Mouse (Mus musculus): ENCODE measurements around the gene Rom1. TPM values are rescaled to one million over a fixed set of nuclear protein-coding genes. Genes with fewer than 3 reads are reported as not detected.
A peak's percentile ranks its signal among the peaks of the same experiment; 100 is the strongest.

Rom1 gene
- polyA plus RNA-seq, 1 experiment from 2014 or later: 2.4 TPM

- Histone ChIP-seq H3K9me3 (replicated peaks; ENCODE audit: control insufficient read depth, low read length) (no peaks in the 10 kb centered on the region), H3K4me3 (ENCODE audit: low read depth, low read length) (peak overlapping the region; percentile 71), H3K27ac (ENCODE audit: low read length) (peak overlapping the region; percentile 92), H3K9ac (ENCODE audit: low read depth, low read length) (peak overlapping the region; percentile 76), H3K27me3 (ENCODE audit: control insufficient read depth, insufficient read depth, low read depth, low read length) (no peaks in the 10 kb centered on the region), H3K4me1 (ENCODE audit: control insufficient read depth, low read depth, low read length) (peaks cover 18% of the 10 kb centered on the region), H3K4me2 (ENCODE audit: low read depth, low read length) (peak overlapping the region; percentile 69), H3K36me3 (ENCODE audit: control insufficient read depth, insufficient read depth) (peaks cover 55% of the 10 kb centered on the region)
- ATAC-seq (ENCODE audit: low read depth): no peak
- WGBS (ENCODE audit: insufficient replicate concordance): 39% methylated on average over 5 of the region's 5 CpGs
Observed at GRCm38 (mm10) chr19:8966198-8966589, 37.0 kb upstream of the Rom1 start.

GRCm38 (mm10) chr19:8965771-8966170 is 36.6 kb upstream of the Rom1 start:
- Histone ChIP-seq H3K4me1 (ENCODE audit: control insufficient read depth, low read depth, low read length) (peaks cover 18% of the 10 kb centered on the region), H3K4me3 (ENCODE audit: low read depth, low read length) (peak overlapping the region; percentile 71), H3K27ac (ENCODE audit: low read length) (peak overlapping the region; percentile 92; the same call in 1 of the 2 replicates), H3K9me3 (replicated peaks; ENCODE audit: control insufficient read depth, low read length) (no peaks in the 10 kb centered on the region), H3K27me3 (ENCODE audit: control insufficient read depth, insufficient read depth, low read depth, low read length) (no peaks in the 10 kb centered on the region), H3K4me2 (ENCODE audit: low read depth, low read length) (peak overlapping the region; percentile 69), H3K9ac (ENCODE audit: low read depth, low read length) (peak overlapping the region; percentile 76), H3K36me3 (ENCODE audit: control insufficient read depth, insufficient read depth) (peaks cover 54% of the 10 kb centered on the region)
- WGBS (ENCODE audit: insufficient replicate concordance): 69% methylated on average over 8 of the region's 8 CpGs
- ATAC-seq (ENCODE audit: low read depth): no peak

DNA sequence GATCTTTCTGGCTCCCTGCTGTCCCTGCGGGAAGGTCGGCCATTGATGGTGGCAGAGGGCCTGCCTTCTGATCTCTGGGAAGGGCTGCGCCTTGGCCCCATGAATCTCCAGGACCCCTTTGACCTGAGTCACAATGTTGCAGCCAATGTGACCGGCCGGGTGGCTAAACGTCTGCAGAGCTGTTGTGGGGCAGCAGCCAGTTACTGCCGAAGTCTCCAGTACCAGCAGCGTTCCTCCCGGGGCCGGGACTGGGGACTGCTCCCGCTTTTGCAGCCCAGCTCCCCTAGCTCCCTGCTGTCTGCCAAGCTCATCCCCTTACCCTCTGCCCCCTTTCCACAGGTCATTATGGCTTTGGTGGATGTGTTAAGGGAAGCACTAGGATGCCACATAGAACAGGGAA is 35.9 kb upstream of the Rom1 start:
- Histone ChIP-seq H3K4me2 (ENCODE audit: low read depth, low read length) (no peak overlapping the region), H3K4me1 (ENCODE audit: control insufficient read depth, low read depth, low read length) (peaks cover 18% of the 10 kb centered on the region), H3K9ac (ENCODE audit: low read depth, low read length) (no peak overlapping the region), H3K36me3 (ENCODE audit: control insufficient read depth, insufficient read depth) (peaks cover 51% of the 10 kb centered on the region), H3K4me3 (ENCODE audit: low read depth, low read length) (no peak overlapping the region), H3K9me3 (replicated peaks; ENCODE audit: control insufficient read depth, low read length) (no peaks in the 10 kb centered on the region), H3K27ac (ENCODE audit: low read length) (no peak overlapping the region), H3K27me3 (ENCODE audit: control insufficient read depth, insufficient read depth, low read depth, low read length) (no peaks in the 10 kb centered on the region)
- 78% methylated on average over 11 of the region's 11 CpGs for WGBS (ENCODE audit: insufficient replicate concordance)
- ATAC-seq (ENCODE audit: low read depth): no peak

DNA sequence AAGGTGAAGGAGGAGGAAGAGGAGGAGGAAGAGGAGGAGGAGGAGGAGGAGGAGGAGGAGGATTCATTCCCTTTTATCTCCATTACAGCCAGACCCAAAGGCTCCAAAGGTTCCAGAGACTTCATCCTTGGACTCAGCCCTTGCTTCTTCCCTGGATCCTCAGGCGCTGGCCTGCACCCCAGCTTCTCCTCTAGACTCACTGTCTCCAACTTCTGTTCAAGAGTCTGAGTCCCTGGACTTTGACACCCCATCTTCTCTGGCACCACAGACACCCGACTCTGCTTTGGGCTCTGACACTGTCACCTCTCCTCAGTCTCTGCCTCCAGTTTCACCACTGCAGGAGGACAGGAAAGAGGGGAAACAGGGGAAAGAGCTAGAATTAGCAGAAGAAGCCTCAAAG is 33.1 kb upstream of the Rom1 start:
- H3K4me2 ChIP-seq (ENCODE audit: low read depth, low read length): no peak overlapping the region
- no peak for ATAC-seq (ENCODE audit: low read depth)
- peaks cover 55% of the 10 kb centered on the region for H3K36me3 ChIP-seq (ENCODE audit: control insufficient read depth, insufficient read depth)
- H3K9ac ChIP-seq (ENCODE audit: low read depth, low read length): no peak overlapping the region
- H3K4me1 ChIP-seq (ENCODE audit: control insufficient read depth, low read depth, low read length): peaks cover 11% of the 10 kb centered on the region
- no peak overlapping the region for H3K27ac ChIP-seq (ENCODE audit: low read length)
- H3K4me3 ChIP-seq (ENCODE audit: low read depth, low read length): no peak overlapping the region
- 74% methylated on average over 2 of the region's 2 CpGs for WGBS (ENCODE audit: insufficient replicate concordance)
- H3K27me3 ChIP-seq (ENCODE audit: control insufficient read depth, insufficient read depth, low read depth, low read length): no peaks in the 10 kb centered on the region
- no peaks in the 10 kb centered on the region for H3K9me3 ChIP-seq (replicated peaks; ENCODE audit: control insufficient read depth, low read length)

- H3K9ac ChIP-seq (ENCODE audit: low read depth, low read length): peak overlapping the region; percentile 78
- WGBS (ENCODE audit: insufficient replicate concordance): 2% methylated on average over 9 of the region's 9 CpGs
- H3K27me3 ChIP-seq (ENCODE audit: control insufficient read depth, insufficient read depth, low read depth, low read length): no peaks in the 10 kb centered on the region
- H3K4me3 ChIP-seq (ENCODE audit: low read depth, low read length): peak overlapping the region; percentile 93
- H3K27ac ChIP-seq (ENCODE audit: low read length): peak overlapping the region; percentile 87
- peaks cover 33% of the 10 kb centered on the region for H3K36me3 ChIP-seq (ENCODE audit: control insufficient read depth, insufficient read depth)
- ATAC-seq (ENCODE audit: low read depth): no peak
- H3K4me1 ChIP-seq (ENCODE audit: control insufficient read depth, low read depth, low read length): peaks cover 20% of the 10 kb centered on the region
- H3K9me3 ChIP-seq (replicated peaks; ENCODE audit: control insufficient read depth, low read length): no peaks in the 10 kb centered on the region
- peak overlapping the region; percentile 67 for H3K4me2 ChIP-seq (ENCODE audit: low read depth, low read length)
Observed at GRCm38 (mm10) chr19:8954171-8954570, 25.0 kb upstream of the Rom1 start.

- H3K27me3 ChIP-seq (ENCODE audit: control insufficient read depth, insufficient read depth, low read depth, low read length): no peaks in the 10 kb centered on the region
Observed at GRCm38 (mm10) chr19:8953135-8954039, 24.2 kb upstream of the Rom1 start, which contains the start of gene Tut1. TSS of gene Tut1 (plus strand) at chr19:8953847.

DNA sequence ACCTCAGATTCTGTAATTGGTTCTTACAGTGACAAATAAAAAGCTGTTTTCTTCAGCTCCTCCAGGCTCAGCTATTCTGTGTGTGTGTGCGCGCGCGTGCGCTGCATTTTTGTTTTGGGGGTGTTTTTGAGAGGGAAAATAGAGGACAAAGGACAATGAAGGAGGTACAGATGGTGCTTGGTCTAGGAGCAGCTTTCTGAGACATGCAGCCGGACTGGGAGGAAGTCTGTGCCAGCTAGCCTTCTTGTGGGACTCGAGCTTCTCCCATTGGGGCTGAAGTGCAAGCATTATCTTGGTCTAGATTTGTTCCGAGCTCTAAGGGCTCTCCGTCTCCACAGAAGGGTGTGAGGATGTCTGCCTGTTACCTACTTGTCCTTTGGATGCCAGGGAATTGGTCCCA is 23.1 kb upstream of the Rom1 start:
- H3K36me3 ChIP-seq (ENCODE audit: control insufficient read depth, insufficient read depth): peaks cover 46% of the 10 kb centered on the region
- H3K4me1 ChIP-seq (ENCODE audit: control insufficient read depth, low read depth, low read length): peaks cover 23% of the 10 kb centered on the region
- 84% methylated on average over 9 of the region's 9 CpGs for WGBS (ENCODE audit: insufficient replicate concordance)
- H3K27ac ChIP-seq (ENCODE audit: low read length): no peak overlapping the region
- H3K4me2 ChIP-seq (ENCODE audit: low read depth, low read length): peak overlapping the region; percentile 67; the same call in 1 of the 2 replicates
- H3K4me3 ChIP-seq (ENCODE audit: low read depth, low read length): no peak overlapping the region
- H3K9me3 ChIP-seq (replicated peaks; ENCODE audit: control insufficient read depth, low read length): no peaks in the 10 kb centered on the region
- H3K27me3 ChIP-seq (ENCODE audit: control insufficient read depth, insufficient read depth, low read depth, low read length): no peaks in the 10 kb centered on the region
- no peak for ATAC-seq (ENCODE audit: low read depth)
- H3K9ac ChIP-seq (ENCODE audit: low read depth, low read length): no peak overlapping the region

More at GRCm38 (mm10) chr19:8953135-8954039, 24.2 kb upstream of the Rom1 start, which contains the start of gene Tut1:
- Histone ChIP-seq H3K9ac (ENCODE audit: low read depth, low read length) (peak within 1 kb of the TSS; percentile 78), H3K27ac (ENCODE audit: low read length) (peak within 1 kb of the TSS; percentile 87), H3K36me3 (ENCODE audit: control insufficient read depth, insufficient read depth) (peaks cover 39% of the 10 kb centered on the region), H3K4me2 (ENCODE audit: low read depth, low read length) (peak within 1 kb of the TSS; percentile 67), H3K9me3 (replicated peaks; ENCODE audit: control insufficient read depth, low read length) (no peaks in the 10 kb centered on the region), H3K4me1 (ENCODE audit: control insufficient read depth, low read depth, low read length) (peaks cover 20% of the 10 kb centered on the region), H3K4me3 (ENCODE audit: low read depth, low read length) (peak within 1 kb of the TSS; percentile 93)
- peak; percentile 95 for ATAC-seq (ENCODE audit: low read depth)
- 2% methylated on average over 46 of the region's 46 CpGs for WGBS (ENCODE audit: insufficient replicate concordance)

GRCm38 (mm10) chr19:8950190-8950589 is 21.0 kb upstream of the Rom1 start:
- no peak overlapping the region for H3K9ac ChIP-seq (ENCODE audit: low read depth, low read length)
- peaks cover 41% of the 10 kb centered on the region for H3K4me1 ChIP-seq (ENCODE audit: control insufficient read depth, low read depth, low read length)
- no peak for ATAC-seq (ENCODE audit: low read depth)
- peaks cover 60% of the 10 kb centered on the region for H3K36me3 ChIP-seq (ENCODE audit: control insufficient read depth, insufficient read depth)
- no peaks in the 10 kb centered on the region for H3K9me3 ChIP-seq (replicated peaks; ENCODE audit: control insufficient read depth, low read length)
- no peak overlapping the region for H3K4me3 ChIP-seq (ENCODE audit: low read depth, low read length)
- no peak overlapping the region for H3K27ac ChIP-seq (ENCODE audit: low read length)
- 73% methylated on average over 5 of the region's 5 CpGs for WGBS (ENCODE audit: insufficient replicate concordance)
- no peak overlapping the region for H3K4me2 ChIP-seq (ENCODE audit: low read depth, low read length)
- H3K27me3 ChIP-seq (ENCODE audit: control insufficient read depth, insufficient read depth, low read depth, low read length): no peaks in the 10 kb centered on the region

- Histone ChIP-seq H3K4me1 (ENCODE audit: control insufficient read depth, low read depth, low read length) (peaks cover 43% of the 10 kb centered on the region), H3K4me3 (ENCODE audit: low read depth, low read length) (no peak overlapping the region), H3K36me3 (ENCODE audit: control insufficient read depth, insufficient read depth) (peaks cover 62% of the 10 kb centered on the region), H3K27me3 (ENCODE audit: control insufficient read depth, insufficient read depth, low read depth, low read length) (no peaks in the 10 kb centered on the region), H3K27ac (ENCODE audit: low read length) (peak overlapping the region; percentile 31; the same call in 1 of the 2 replicates), H3K4me2 (ENCODE audit: low read depth, low read length) (peak overlapping the region; percentile 22), H3K9ac (ENCODE audit: low read depth, low read length) (no peak overlapping the region; the same call in 1 of the 2 replicates), H3K9me3 (replicated peaks; ENCODE audit: control insufficient read depth, low read length) (no peaks in the 10 kb centered on the region)
- ATAC-seq (ENCODE audit: low read depth): peak; percentile 49
- 35% methylated on average over 7 of the region's 7 CpGs for WGBS (ENCODE audit: insufficient replicate concordance)
Observed at GRCm38 (mm10) chr19:8946929-8947328, 17.8 kb upstream of the Rom1 start.
